Mouse (Mus musculus): Measurements from ENCODE around the gene Ano6. TPM values are rescaled to one million over a fixed set of nuclear protein-coding genes. Genes with fewer than 3 reads are reported as not detected.

Gene Ano6
- polyA plus RNA-seq, 1 experiment from 2014 or later: 66.2 TPM

DNA sequence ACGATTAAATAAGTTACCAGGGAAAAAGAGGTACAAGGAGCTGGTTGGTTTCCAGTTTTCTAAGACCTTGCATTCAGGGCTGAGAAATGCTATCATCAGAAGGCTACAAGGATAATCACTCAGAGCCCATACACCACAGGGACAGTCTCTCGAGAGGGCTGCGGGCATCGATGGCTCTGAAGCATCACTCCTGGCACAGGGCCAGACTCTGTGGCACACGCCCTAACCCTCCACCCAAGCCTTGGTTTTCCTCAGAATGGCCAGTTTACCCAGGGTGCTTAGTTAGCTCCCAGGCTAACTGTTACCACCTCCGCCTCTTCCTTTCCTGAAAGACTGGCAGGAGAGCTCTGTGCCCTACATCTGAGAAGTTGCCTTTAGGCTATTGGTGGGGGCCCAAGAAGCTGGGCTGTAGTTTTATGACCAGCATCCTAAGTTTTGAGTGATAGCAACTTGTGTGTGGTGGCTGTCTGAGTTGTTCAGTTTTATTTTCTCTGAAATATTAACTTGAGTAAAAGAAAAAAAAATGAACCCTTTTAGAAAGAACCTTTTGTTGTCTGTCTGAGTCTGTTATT is 57.9 kb downstream of the Ano6 start:
- H3K4me3 ChIP-seq (ENCODE audit: low read depth, low read length): no peak overlapping the region
- H3K9ac ChIP-seq (ENCODE audit: low read length): no peak overlapping the region
- peak overlapping the region; percentile 47; the same call in 1 of the 2 replicates for H3K27ac ChIP-seq (ENCODE audit: low read depth)
- 67% methylated on average over 6 of the region's 6 CpGs for WGBS
- H3K4me1 ChIP-seq (replicated peaks; ENCODE audit: control insufficient read depth, insufficient read depth, low read length): peaks cover 11% of the 10 kb centered on the region
- ATAC-seq (replicated peaks; ENCODE audit: low FRiP score, low TSS enrichment, low read depth) (peak; percentile 51), DNase-seq (ENCODE audit: low spot score) (no peak)
- H3K4me2 ChIP-seq (ENCODE audit: low read length): no peak overlapping the region
- no peaks in the 10 kb centered on the region for H3K27me3 ChIP-seq (replicated peaks; ENCODE audit: control insufficient read depth, insufficient read depth, low read length)
- no peaks in the 10 kb centered on the region for H3K9me3 ChIP-seq (ENCODE audit: control insufficient read depth, low read length)
- no peaks in the 10 kb centered on the region for H3K36me3 ChIP-seq (ENCODE audit: control insufficient read depth, insufficient read depth, low read length)

GRCm38 (mm10) chr15:95849513-95850411 is 59.1 kb downstream of the Ano6 start:
- 0 out of 2 replicates have a peak, but pooled peaks cover under 1% of the 10 kb centered on the region for H3K9me3 ChIP-seq (ENCODE audit: control insufficient read depth, low read length)
- H3K4me3 ChIP-seq (ENCODE audit: low read depth, low read length): no peak overlapping the region
- no peak overlapping the region for H3K4me2 ChIP-seq (ENCODE audit: low read length)
- WGBS: 65% methylated on average over 18 of the region's 18 CpGs
- H3K36me3 ChIP-seq (ENCODE audit: control insufficient read depth, insufficient read depth, low read length): no peaks in the 10 kb centered on the region
- DNase-seq (ENCODE audit: low spot score): no peak
- peaks cover 8% of the 10 kb centered on the region for H3K4me1 ChIP-seq (replicated peaks; ENCODE audit: control insufficient read depth, insufficient read depth, low read length)
- H3K9ac ChIP-seq (ENCODE audit: low read length): no peak overlapping the region
- peak overlapping the region; percentile 18; the same call in 1 of the 2 replicates for H3K27ac ChIP-seq (ENCODE audit: low read depth)
- ATAC-seq (replicated peaks; ENCODE audit: low FRiP score, low TSS enrichment, low read depth): peak; percentile 55; the same call in 1 of the 2 replicates
- H3K27me3 ChIP-seq (replicated peaks; ENCODE audit: control insufficient read depth, insufficient read depth, low read length): no peaks in the 10 kb centered on the region

GRCm38 (mm10) chr15:95850546-95850945 is 59.9 kb downstream of the Ano6 start:
- Histone ChIP-seq H3K4me3 (ENCODE audit: low read depth, low read length) (no peak overlapping the region), H3K9me3 (ENCODE audit: control insufficient read depth, low read length) (0 out of 2 replicates have a peak, but pooled peaks cover 3% of the 10 kb centered on the region), H3K9ac (ENCODE audit: low read length) (no peak overlapping the region), H3K4me2 (ENCODE audit: low read length) (no peak overlapping the region), H3K27ac (ENCODE audit: low read depth) (no peak overlapping the region), H3K4me1 (replicated peaks; ENCODE audit: control insufficient read depth, insufficient read depth, low read length) (peaks cover 8% of the 10 kb centered on the region), H3K27me3 (replicated peaks; ENCODE audit: control insufficient read depth, insufficient read depth, low read length) (no peaks in the 10 kb centered on the region), H3K36me3 (ENCODE audit: control insufficient read depth, insufficient read depth, low read length) (no peaks in the 10 kb centered on the region)
- ATAC-seq (replicated peaks; ENCODE audit: low FRiP score, low TSS enrichment, low read depth) (no peak), DNase-seq (ENCODE audit: low spot score) (no peak)
- WGBS: 93% methylated on average over 5 of the region's 5 CpGs

DNA sequence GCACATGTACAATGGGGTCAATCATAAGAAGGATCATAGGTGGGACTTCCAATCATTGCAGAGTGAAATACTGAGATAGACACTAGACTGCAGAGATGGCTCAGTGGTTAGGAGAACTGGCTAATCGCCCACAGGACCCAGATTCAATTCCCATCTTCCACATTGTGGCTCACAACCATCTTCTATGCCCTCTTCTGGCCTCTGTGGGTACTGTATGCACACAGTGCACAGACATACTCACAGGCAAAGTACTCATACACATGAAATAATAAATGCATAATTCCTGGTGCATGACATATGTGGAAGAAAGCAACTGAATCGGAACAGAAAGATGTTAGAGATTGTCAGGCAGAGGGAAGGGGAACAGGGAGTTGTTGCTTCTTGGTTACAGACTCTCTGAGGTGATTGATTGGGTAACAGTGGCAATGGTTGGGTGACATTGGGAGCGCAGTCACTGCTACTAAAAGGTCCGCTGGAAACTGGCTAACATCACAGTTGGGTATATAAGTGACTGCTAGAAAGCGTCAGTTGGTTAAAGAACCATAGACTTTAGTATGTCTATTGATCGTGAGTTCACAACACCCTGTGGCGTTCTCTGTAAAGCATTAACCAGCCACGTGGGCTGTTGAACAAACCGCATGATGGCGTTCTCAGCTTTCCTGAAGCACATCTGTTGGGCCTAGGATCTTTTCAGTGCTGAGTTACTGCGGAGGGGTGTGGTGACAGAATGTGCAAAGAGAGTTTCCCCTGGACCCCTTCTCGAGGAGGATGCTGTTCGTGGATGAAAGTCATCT is 64.6 kb downstream of the Ano6 start:
- WGBS: 82% methylated on average over 13 of the region's 13 CpGs
- Histone ChIP-seq H3K9ac (ENCODE audit: low read length) (no peak overlapping the region), H3K4me3 (ENCODE audit: low read depth, low read length) (no peak overlapping the region), H3K9me3 (ENCODE audit: control insufficient read depth, low read length) (0 out of 2 replicates have a peak, but pooled peaks cover 3% of the 10 kb centered on the region), H3K27ac (ENCODE audit: low read depth) (peak overlapping the region; percentile 29; the same call in 1 of the 2 replicates), H3K4me2 (ENCODE audit: low read length) (no peak overlapping the region), H3K36me3 (ENCODE audit: control insufficient read depth, insufficient read depth, low read length) (no peaks in the 10 kb centered on the region), H3K4me1 (replicated peaks; ENCODE audit: control insufficient read depth, insufficient read depth, low read length) (peaks cover 14% of the 10 kb centered on the region), H3K27me3 (replicated peaks; ENCODE audit: control insufficient read depth, insufficient read depth, low read length) (no peaks in the 10 kb centered on the region)
- DNase-seq (ENCODE audit: low spot score) (no peak), ATAC-seq (replicated peaks; ENCODE audit: low FRiP score, low TSS enrichment, low read depth) (no peak)

- DNase-seq (ENCODE audit: low spot score): no peak
- 24% methylated on average over 7 of the region's 7 CpGs for WGBS
Measured at GRCm38 (mm10) chr15:95855953-95856352, 65.3 kb downstream of the Ano6 start.

GRCm38 (mm10) chr15:95856684-95857595 is 66.3 kb downstream of the Ano6 start:
- Histone ChIP-seq H3K4me2 (ENCODE audit: low read length) (no peak overlapping the region), H3K27me3 (replicated peaks; ENCODE audit: control insufficient read depth, insufficient read depth, low read length) (no peaks in the 10 kb centered on the region), H3K36me3 (ENCODE audit: control insufficient read depth, insufficient read depth, low read length) (no peaks in the 10 kb centered on the region), H3K4me3 (ENCODE audit: low read depth, low read length) (no peak overlapping the region), H3K9me3 (ENCODE audit: control insufficient read depth, low read length) (0 out of 2 replicates have a peak, but pooled peaks cover 3% of the 10 kb centered on the region), H3K4me1 (replicated peaks; ENCODE audit: control insufficient read depth, insufficient read depth, low read length) (peaks cover 14% of the 10 kb centered on the region), H3K27ac (ENCODE audit: low read depth) (peak overlapping the region; percentile 57), H3K9ac (ENCODE audit: low read length) (no peak overlapping the region)
- DNase-seq (ENCODE audit: low spot score) (no peak), ATAC-seq (replicated peaks; ENCODE audit: low FRiP score, low TSS enrichment, low read depth) (peak; percentile 47; the same call in 1 of the 2 replicates)
- WGBS: 64% methylated on average over 8 of the region's 8 CpGs

More at GRCm38 (mm10) chr15:95855953-95856352, 65.3 kb downstream of the Ano6 start:
- no peak overlapping the region for H3K4me3 ChIP-seq (ENCODE audit: low read depth, low read length)
- H3K36me3 ChIP-seq (ENCODE audit: control insufficient read depth, insufficient read depth, low read length): no peaks in the 10 kb centered on the region
- H3K9me3 ChIP-seq (ENCODE audit: control insufficient read depth, low read length): 0 out of 2 replicates have a peak, but pooled peaks cover 3% of the 10 kb centered on the region
- H3K27me3 ChIP-seq (replicated peaks; ENCODE audit: control insufficient read depth, insufficient read depth, low read length): no peaks in the 10 kb centered on the region
- peak overlapping the region; percentile 29; the same call in 1 of the 2 replicates for H3K27ac ChIP-seq (ENCODE audit: low read depth)
- ATAC-seq (replicated peaks; ENCODE audit: low FRiP score, low TSS enrichment, low read depth): no peak
- H3K4me2 ChIP-seq (ENCODE audit: low read length): no peak overlapping the region
- H3K4me1 ChIP-seq (replicated peaks; ENCODE audit: control insufficient read depth, insufficient read depth, low read length): peaks cover 14% of the 10 kb centered on the region
- no peak overlapping the region for H3K9ac ChIP-seq (ENCODE audit: low read length)

DNA sequence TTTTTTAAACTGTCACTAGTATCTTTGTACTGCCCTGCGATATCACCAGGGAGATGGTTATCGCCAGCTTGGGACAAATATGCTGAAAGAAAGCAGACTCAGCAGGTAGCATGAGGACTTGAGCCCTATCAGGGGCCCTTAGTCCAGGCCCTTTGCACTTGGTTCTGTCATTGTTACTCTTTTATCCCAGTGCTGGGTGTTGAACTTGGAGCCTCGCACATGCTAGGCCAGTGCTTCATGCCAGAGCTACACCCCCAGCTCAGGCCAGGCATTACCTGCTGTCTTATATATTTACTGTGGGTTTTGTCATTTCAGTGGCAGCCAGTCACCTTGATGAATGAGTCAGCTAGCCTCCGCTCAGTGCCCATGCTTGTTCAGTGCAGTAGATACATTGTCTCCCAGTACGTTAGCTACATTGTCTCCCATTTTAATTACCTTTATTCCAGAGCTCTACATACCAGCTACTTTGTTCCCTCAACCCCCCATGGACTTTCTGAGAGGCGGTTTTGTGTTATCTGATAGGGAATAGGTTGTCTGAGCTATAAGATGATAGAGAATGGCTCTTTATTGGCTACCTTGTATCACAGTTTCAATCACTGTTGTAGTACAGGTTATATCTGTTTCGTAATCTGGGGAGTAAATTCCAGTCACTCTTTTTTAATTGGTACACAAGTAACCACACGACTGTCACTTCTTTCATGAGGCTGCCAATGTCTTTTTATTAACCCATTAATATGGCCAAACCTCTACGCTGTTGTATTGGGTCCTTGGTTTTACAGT is 68.4 kb downstream of the Ano6 start:
- Histone ChIP-seq H3K4me3 (ENCODE audit: low read depth, low read length) (no peak overlapping the region), H3K27me3 (replicated peaks; ENCODE audit: control insufficient read depth, insufficient read depth, low read length) (no peaks in the 10 kb centered on the region), H3K36me3 (ENCODE audit: control insufficient read depth, insufficient read depth, low read length) (no peaks in the 10 kb centered on the region), H3K9me3 (ENCODE audit: control insufficient read depth, low read length) (0 out of 2 replicates have a peak, but pooled peaks cover 3% of the 10 kb centered on the region), H3K27ac (ENCODE audit: low read depth) (no peak overlapping the region), H3K4me1 (replicated peaks; ENCODE audit: control insufficient read depth, insufficient read depth, low read length) (peaks cover 14% of the 10 kb centered on the region), H3K4me2 (ENCODE audit: low read length) (no peak overlapping the region), H3K9ac (ENCODE audit: low read length) (no peak overlapping the region)
- no peak for DNase-seq (ENCODE audit: low spot score)
- no peak for ATAC-seq (replicated peaks; ENCODE audit: low FRiP score, low TSS enrichment, low read depth)
- WGBS: 85% methylated on average over 9 of the region's 9 CpGs
